In the genomic region with DNA sequence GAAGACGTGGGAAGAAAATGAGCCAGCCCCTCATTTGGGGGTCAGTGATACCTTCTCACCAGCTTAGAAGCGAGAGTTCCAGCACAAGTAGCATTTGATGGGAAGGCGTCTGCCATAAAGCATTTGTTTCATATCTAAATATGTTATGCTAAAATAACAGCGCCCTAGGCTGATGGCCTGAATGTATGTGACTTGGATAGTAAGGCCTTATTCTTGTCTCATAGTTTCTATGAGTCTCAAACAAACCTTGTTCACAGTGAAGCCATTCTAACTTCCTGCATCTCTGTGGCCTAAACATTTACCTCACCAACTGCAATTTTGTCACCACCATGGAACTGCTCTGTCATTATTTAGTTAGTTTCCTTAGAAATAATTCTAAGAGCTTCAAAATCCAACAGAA, we compare ENCODE assay signal across 13 mouse cellular contexts. TPM values are rescaled to one million over a fixed set of nuclear protein-coding genes. Genes with fewer than 3 reads are reported as not detected.
A peak's percentile ranks its signal among the peaks of the same experiment; 100 is the strongest.
DNase-seq lines count a peak whose midpoint lies in the region; ATAC-seq and TF ChIP-seq lines count a peak whose summit lies in the region.
"Had no signal": no experiment of that assay in that cellular context is flagged by ENCODE, and none has a peak within 500 bp of the region (broad histone marks: within the 10 kb centered on the region; RNA-seq: fewer than 3 reads in every experiment).

No protein-coding gene starts in this region.

- 82% methylated on average over 4 of the region's 4 CpGs for WGBS in liver, embryonic 11.5 days
- 91% methylated on average over 4 of the region's 4 CpGs for WGBS in forebrain, embryonic 10.5 days
- 86% methylated on average over 4 of the region's 4 CpGs for WGBS in hindbrain, postnatal 0 days
- 90% methylated on average over 4 of the region's 4 CpGs for WGBS in midbrain, embryonic 15.5 days

- no peaks in the 10 kb centered on the region for H3K4me1 ChIP-seq in liver, embryonic 11.5 days (replicated peaks; ENCODE audit: control insufficient read depth, insufficient read depth, low read length)
- H3K4me1 ChIP-seq in forebrain, embryonic 10.5 days, result no peaks in the 10 kb centered on the region
- H3K4me1 ChIP-seq in hindbrain, postnatal 0 days (ENCODE audit: insufficient read depth, low read length), result no peaks in the 10 kb centered on the region
- no peaks in the 10 kb centered on the region for H3K4me1 ChIP-seq in midbrain, embryonic 15.5 days

- no peak for ATAC-seq in liver, embryonic 11.5 days (replicated peaks; ENCODE audit: low FRiP score)
- ATAC-seq in hindbrain, postnatal 0 days, result no peak
- peak; percentile 50; the same call in 1 of the 2 replicates for ATAC-seq in midbrain, embryonic 15.5 days (replicated peaks)

- H3K4me3 ChIP-seq in liver, embryonic 11.5 days (ENCODE audit: low read depth, low read length), result no peak overlapping the region
- H3K4me3 ChIP-seq in forebrain, embryonic 10.5 days, result peak overlapping the region; percentile 37
- H3K4me3 ChIP-seq in hindbrain, postnatal 0 days (ENCODE audit: low read length), result peak overlapping the region; percentile 17; the same call in 1 of the 2 replicates
- peak overlapping the region; percentile 30 for H3K4me3 ChIP-seq in midbrain, embryonic 15.5 days

- no peak overlapping the region for H3K27ac ChIP-seq in liver, embryonic 11.5 days (ENCODE audit: low read depth, low read length)
- 0 out of 2 replicates have a peak overlapping the region, but pooled peaks have one; percentile 56 for H3K27ac ChIP-seq in forebrain, embryonic 10.5 days
- H3K27ac ChIP-seq in hindbrain, postnatal 0 days, result no peak overlapping the region
- H3K27ac ChIP-seq in midbrain, embryonic 15.5 days, result no peak overlapping the region

- TF ChIP-seq CTCF in hindbrain, postnatal 0 days (IDR thresholded peaks at IDR 0.05; ENCODE audit: low read depth), result no peak

- H3K9me3 ChIP-seq in liver, embryonic 11.5 days (ENCODE audit: control insufficient read depth, low read length), result no peaks in the 10 kb centered on the region
- no peaks in the 10 kb centered on the region for H3K9me3 ChIP-seq in forebrain, embryonic 10.5 days
- no peaks in the 10 kb centered on the region for H3K9me3 ChIP-seq in hindbrain, postnatal 0 days (ENCODE audit: low read length)
- no peaks in the 10 kb centered on the region for H3K9me3 ChIP-seq in midbrain, embryonic 15.5 days

- H3K36me3 ChIP-seq in liver, embryonic 11.5 days (ENCODE audit: control insufficient read depth, insufficient read depth, low read length), result no peaks in the 10 kb centered on the region
- no peaks in the 10 kb centered on the region for H3K36me3 ChIP-seq in forebrain, embryonic 10.5 days (replicated peaks)
- H3K36me3 ChIP-seq in hindbrain, postnatal 0 days (ENCODE audit: insufficient read depth, low read length), result no peaks in the 10 kb centered on the region
- H3K36me3 ChIP-seq in midbrain, embryonic 15.5 days (replicated peaks), result no peaks in the 10 kb centered on the region

- no peak overlapping the region for H3K9ac ChIP-seq in liver, embryonic 11.5 days (ENCODE audit: low read depth, low read length)
- no peak overlapping the region for H3K9ac ChIP-seq in hindbrain, postnatal 0 days (replicated peaks; ENCODE audit: low read length)
- H3K9ac ChIP-seq in midbrain, embryonic 15.5 days, result no peak overlapping the region

- peak overlapping the region; percentile 26 for H3K4me2 ChIP-seq in liver, embryonic 11.5 days
- peak overlapping the region; percentile 27; the same call in 1 of the 2 replicates for H3K4me2 ChIP-seq in hindbrain, postnatal 0 days (ENCODE audit: low read depth, low read length)
- H3K4me2 ChIP-seq in midbrain, embryonic 15.5 days, result peak overlapping the region; percentile 34

- intact Hi-C loops in left cerebral cortex, postnatal 10 days (cut with DNase I), result no loop called here

- H3K27me3 ChIP-seq in liver, embryonic 11.5 days (replicated peaks; ENCODE audit: control insufficient read depth, insufficient read depth, low read length), result no peaks in the 10 kb centered on the region
- H3K27me3 ChIP-seq in forebrain, embryonic 10.5 days (ENCODE audit: poor library complexity, severe bottlenecking), result no peaks in the 10 kb centered on the region
- no peaks in the 10 kb centered on the region for H3K27me3 ChIP-seq in hindbrain, postnatal 0 days (ENCODE audit: insufficient read depth, low read length)
- no peaks in the 10 kb centered on the region for H3K27me3 ChIP-seq in midbrain, embryonic 15.5 days (replicated peaks)

- DNase-seq in liver, embryonic 11.5 days (ENCODE audit: low spot score), result no peak
- no peak for DNase-seq in liver
- no peak for DNase-seq in forebrain, embryonic 10.5 days (ENCODE audit: extremely low spot score, low spot score)
- DNase-seq in hindbrain, postnatal 0 days (ENCODE audit: low spot score), result no peak
- no peak for DNase-seq in left cerebral cortex, postnatal 10 days (ENCODE audit: extremely low spot score in 1 of 2, low spot score in 2 of 2)
- no peak for DNase-seq in embryo, embryonic 10.5 days (ENCODE audit: low spot score)
- no peak for DNase-seq in urinary bladder, adult 18-20 months (ENCODE audit: low spot score in 2 of 2)
- DNase-seq: adrenal gland, adult 8-10 months; heart, postnatal 14 days had no signal

RNA-seq across cellular contexts. Expression of a gene that starts 41.0 kb away (rescaled TPM):
- 0.22 TPM in 1 of 2 replicates, not detected in the other for polyA plus RNA-seq in liver, embryonic 11.5 days (2014; fragmentation: Nextera tagmentation; extraction: Ambion mirVana)
- not detected in 2 replicates for polyA plus RNA-seq in forebrain, embryonic 10.5 days (2016; fragmentation: Nextera tagmentation; extraction: Ambion mirVana)
- not detected in 2 replicates for total RNA-seq in hindbrain, postnatal 0 days (2014; rRNA removed)
- polyA plus RNA-seq in hindbrain, postnatal 0 days (2015; fragmentation: Nextera tagmentation; extraction: Ambion mirVana), result not detected in 2 replicates
- not detected in 2 replicates for polyA plus RNA-seq in midbrain, embryonic 15.5 days (2015; fragmentation: Nextera tagmentation; extraction: Ambion mirVana)
- not detected for total RNA-seq in left cerebral cortex, postnatal 10 days (2021)
- total RNA-seq: adrenal gland, adult 8-10 months; common myeloid progenitor, adult 5-6 weeks; ES-E14; heart, postnatal 14 days; left cerebral cortex, postnatal 14 days had no signal

RNA-seq across cellular contexts. Expression of a gene that starts 42.7 kb away (rescaled TPM):
- polyA plus RNA-seq in liver, embryonic 11.5 days (2014; fragmentation: Nextera tagmentation; extraction: Ambion mirVana), result 5.7 and 6.3 TPM in 2 replicates
- 14.6 and 16.6 TPM in 2 replicates for polyA plus RNA-seq in forebrain, embryonic 10.5 days (2016; fragmentation: Nextera tagmentation; extraction: Ambion mirVana)
- total RNA-seq in hindbrain, postnatal 0 days (2014; rRNA removed), result 58.4 and 79.1 TPM in 2 replicates
- 25.1 and 27.9 TPM in 2 replicates for polyA plus RNA-seq in hindbrain, postnatal 0 days (2015; fragmentation: Nextera tagmentation; extraction: Ambion mirVana)
- 43.7 and 44.2 TPM in 2 replicates for polyA plus RNA-seq in midbrain, embryonic 15.5 days (2015; fragmentation: Nextera tagmentation; extraction: Ambion mirVana)
- total RNA-seq in left cerebral cortex, postnatal 10 days (2021), result 100 to 1,000 TPM; 131 to 163 TPM
